Mouse (Mus musculus) heart, postnatal 0 days (tissue): ENCODE data around the gene Clcf1. TPM values are rescaled to one million over a fixed set of nuclear protein-coding genes. Genes with fewer than 3 reads are reported as not detected.

Experiments used
- ATAC-seq: fragments of 200-750 bp; cut with Nextera tagmentation; 2 replicates; pipeline ENCODE4 v1.8.0; 2017; ENCODE audit warnings: low read depth, moderate number of reproducible peaks, moderate library complexity; ENCODE audit not compliant: insufficient read depth
- DNase-seq: peaks from one replicate; pipeline ENCODE4 v3.0.0-alpha.2; 2016; ENCODE audit warnings: low spot score
- H3K27ac ChIP-seq: fragments of 300-500 bp; sonication (generic); 2 replicates; pipeline ENCODE4 v1.5.1; 2014; ENCODE audit warnings: low read depth, mild to moderate bottlenecking
- H3K27me3 ChIP-seq: fragments of 300-500 bp; sonication (generic); 2 replicates; pipeline ENCODE4 v1.6.1; 2014; ENCODE audit warnings: low read length, mixed read lengths; ENCODE audit not compliant: control insufficient read depth, insufficient read depth
- H3K36me3 ChIP-seq: fragments of 300-500 bp; sonication (generic); replicated peaks from 2 replicates; pipeline ENCODE4 v1.6.1; 2014; ENCODE audit warnings: low read length, mixed read lengths; ENCODE audit not compliant: control insufficient read depth, insufficient read depth
- H3K4me1 ChIP-seq: fragments of 300-500 bp; sonication (generic); 2 replicates; pipeline ENCODE4 v1.6.1; 2014; ENCODE audit warnings: antibody characterized with exemption; ENCODE audit not compliant: control insufficient read depth, insufficient read depth
- H3K4me2 ChIP-seq: fragments of 300-500 bp; sonication (generic); 2 replicates; pipeline ENCODE4 v1.6.1; 2014; ENCODE audit warnings: low read depth, mild to moderate bottlenecking, low read length, moderate library complexity
- H3K4me3 ChIP-seq: fragments of 300-500 bp; sonication (generic); 2 replicates; pipeline ENCODE4 v1.5.1; 2014; ENCODE audit warnings: low read depth, low read length
- H3K9ac ChIP-seq: fragments of 300-500 bp; sonication (generic); replicated peaks from 2 replicates; pipeline ENCODE4 v1.6.1; 2014; ENCODE audit warnings: low read depth, low read length, mixed read lengths
- H3K9me3 ChIP-seq: fragments of 300-500 bp; sonication (generic); replicated peaks from 2 replicates; pipeline ENCODE4 v1.6.1; 2016; ENCODE audit warnings: low read length; ENCODE audit not compliant: control insufficient read depth
- CTCF ChIP-seq: IDR thresholded peaks from 2 replicates; pipeline ENCODE4 v1.5.1; 2016; ENCODE audit warnings: antibody characterized with exemption, control low read depth, low read depth
- EP300 ChIP-seq: IDR thresholded peaks from 2 replicates; pipeline ENCODE4 v1.6.1; 2016; ENCODE audit warnings: antibody characterized with exemption, low read depth
- WGBS: fragments of 180-500 bp; shearing (Covaris S2); extraction: QIAGEN DNeasy Blood & Tissue Kit; methylation state at CpG from one replicate; pipeline ENCODE4 v1.1.7; 2014; 5-methylcytosine and 5-hydroxymethylcytosine counted together
- polyA plus RNA-seq: library from polyadenylated mRNA; unstranded; fragments of >200 nt; fragmentation: Nextera tagmentation; extraction: Ambion mirVana; gene quantifications from 2 replicates; pipeline ENCODE4 v1.2.1, GENCODE M21; 2015
- total RNA-seq: library from RNA; depleted of rRNA; stranded (reverse); fragments of >200 nt; gene quantifications from 2 replicates; pipeline ENCODE4 v1.2.3, GENCODE M21; 2014; ENCODE audit warnings: low replicate concordance

Clcf1 gene
- total and polyA plus RNA-seq, 2 experiments from 2014 or later, result 0.67 to 14.7 TPM

DNA sequence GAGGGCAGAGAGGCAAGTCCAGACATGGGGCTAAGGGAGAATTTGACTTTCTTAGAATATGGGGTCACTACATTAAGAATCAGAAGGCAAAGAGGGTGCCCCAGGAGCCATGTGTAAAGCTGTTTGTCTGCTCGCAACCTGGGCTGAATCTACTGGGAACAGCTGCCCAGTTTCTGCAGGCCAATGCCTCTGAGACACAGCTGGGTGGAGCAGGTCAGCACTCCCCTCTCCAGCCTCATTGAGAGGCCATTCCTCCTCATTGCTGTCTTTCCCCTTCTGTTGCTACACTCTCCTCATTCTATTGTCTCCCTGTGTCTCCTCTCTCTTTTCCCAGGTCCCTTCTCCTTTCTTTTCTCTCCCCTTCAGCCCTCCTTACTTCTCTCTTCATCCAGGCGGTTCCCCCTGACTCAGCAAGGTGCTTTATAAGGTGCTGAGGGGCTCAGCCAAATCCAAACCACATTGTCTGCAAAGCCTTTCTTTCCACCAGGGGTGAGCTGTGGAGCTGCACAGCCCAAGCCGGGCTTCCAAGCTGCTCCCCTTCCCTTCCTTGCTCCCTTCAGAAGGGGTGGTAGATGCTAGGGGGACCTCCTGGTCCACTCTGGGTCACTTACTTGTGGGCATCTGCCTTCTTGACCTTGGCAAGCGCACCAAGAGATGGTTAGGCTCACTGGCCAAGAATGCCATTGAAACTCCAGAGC, 2.0 kb upstream of the Clcf1 start:
- no peak overlapping the region for H3K27ac ChIP-seq

DNA sequence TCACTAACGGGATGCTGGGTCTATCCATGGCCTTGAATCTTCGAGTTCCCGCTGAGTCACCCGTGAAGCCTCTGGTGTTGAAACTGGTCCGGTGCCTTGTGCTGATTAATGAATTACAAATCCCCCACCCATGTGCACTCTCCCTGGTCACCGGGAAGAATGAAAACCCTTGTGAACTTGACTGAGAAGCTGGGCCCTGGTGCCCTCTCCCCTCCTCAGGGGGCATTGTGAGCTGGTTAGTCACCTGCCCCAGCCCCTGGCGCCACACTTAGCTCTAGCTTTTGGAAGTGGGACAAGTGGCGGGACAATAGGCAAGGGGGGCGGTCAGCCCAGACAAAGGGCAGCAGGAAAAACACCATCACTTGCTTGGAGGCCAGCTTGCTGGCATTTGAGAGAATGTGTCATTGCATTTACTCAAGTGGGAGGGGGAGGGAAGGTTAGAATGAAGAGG, 489 bp upstream of the Clcf1 start:
- Histone ChIP-seq H3K27me3 (peaks cover 42% of the 10 kb centered on the region), H3K4me3 (peak overlapping the region; percentile 61), H3K4me2 (peak overlapping the region; percentile 87), H3K36me3 (no peaks in the 10 kb centered on the region), H3K4me1 (peaks cover 16% of the 10 kb centered on the region), H3K9me3 (no peaks in the 10 kb centered on the region), H3K27ac (no peak overlapping the region; the same call in 1 of the 2 replicates), H3K9ac (no peak overlapping the region)
- WGBS, result 15% methylated on average over 9 of the region's 9 CpGs
- ATAC-seq, result no peak
- TF ChIP-seq CTCF (no peak), EP300 (no peak)
- no peak for DNase-seq

More for the DNA sequence above, 2.0 kb upstream of the Clcf1 start:
- Histone ChIP-seq H3K4me3 (no peak overlapping the region), H3K4me1 (peaks cover 16% of the 10 kb centered on the region), H3K36me3 (no peaks in the 10 kb centered on the region), H3K4me2 (no peak overlapping the region), H3K9ac (no peak overlapping the region), H3K27me3 (peaks cover 41% of the 10 kb centered on the region), H3K9me3 (no peaks in the 10 kb centered on the region)
- DNase-seq, result no peak
- TF ChIP-seq CTCF, result no peak
- TF ChIP-seq EP300, result no peak
- no peak for ATAC-seq
- 56% methylated on average over 4 of the region's 4 CpGs for WGBS

DNA sequence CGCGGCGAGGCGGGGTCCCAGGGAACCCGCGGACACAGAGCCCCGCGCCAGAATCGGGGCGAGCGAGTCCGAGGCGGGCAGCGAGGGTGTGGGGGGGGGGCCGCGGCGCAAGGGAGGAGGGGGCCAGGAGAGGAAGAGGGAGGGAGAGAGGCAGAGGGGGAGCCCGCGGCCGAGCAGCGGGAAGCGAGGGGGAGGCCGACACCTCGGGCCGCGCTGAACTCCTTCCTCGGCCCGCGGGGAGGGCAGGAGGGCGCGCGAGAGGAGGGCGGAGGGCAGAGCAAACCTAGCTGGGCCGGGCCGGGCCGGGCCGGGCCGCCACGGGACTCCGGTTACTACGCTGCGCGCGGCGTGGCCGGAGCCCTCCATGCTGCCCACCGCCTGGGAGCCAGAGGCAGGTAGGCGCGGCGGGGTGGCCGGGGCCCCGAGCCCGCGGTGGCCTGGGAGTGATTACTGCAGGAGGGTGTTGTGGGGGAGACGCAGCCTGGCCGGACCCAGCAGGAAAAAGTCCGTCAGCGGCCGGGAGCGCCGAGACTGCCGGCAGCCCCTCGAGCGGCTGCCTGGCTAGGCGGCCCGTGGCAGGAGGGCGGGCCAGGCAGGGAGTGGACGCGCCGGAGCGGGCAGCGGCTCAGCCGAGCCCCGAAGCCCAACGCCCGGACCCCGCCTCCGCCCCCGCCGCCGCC, 873 bp downstream of the Clcf1 start:
- Histone ChIP-seq H3K9ac (peak overlapping the region; percentile 61), H3K9me3 (no peaks in the 10 kb centered on the region), H3K27me3 (peaks cover 42% of the 10 kb centered on the region), H3K4me2 (peak overlapping the region; percentile 87), H3K4me1 (peaks cover 16% of the 10 kb centered on the region), H3K36me3 (no peaks in the 10 kb centered on the region), H3K27ac (peak overlapping the region; percentile 59), H3K4me3 (peak overlapping the region; percentile 61)
- under 1% methylated on average over 46 of the region's 81 CpGs for WGBS
- TF ChIP-seq EP300 (no peak), CTCF (no peak)
- ATAC-seq, result peak; percentile 30; the same call in 1 of the 2 replicates
- DNase-seq, result no peak

DNA sequence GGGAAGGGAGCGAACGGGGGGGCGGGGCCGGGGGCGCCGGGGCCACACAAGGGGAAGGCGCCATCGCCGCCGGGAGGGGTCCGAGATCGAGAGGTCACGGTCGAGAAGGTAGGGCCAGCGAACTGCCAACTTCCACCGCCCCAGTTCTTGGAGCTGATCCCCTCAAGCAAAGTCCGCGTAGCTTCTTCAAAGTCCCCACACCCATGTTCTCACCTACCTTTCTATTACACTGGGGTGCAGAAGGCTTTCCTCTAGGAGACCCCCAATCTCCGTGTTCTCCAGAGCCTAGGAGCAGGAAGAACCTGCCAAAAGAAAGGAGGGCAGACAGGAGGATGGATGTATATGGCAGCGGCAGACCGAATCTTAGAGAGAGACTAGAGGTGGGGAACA, 1.4 kb downstream of the Clcf1 start:
- ATAC-seq (no peak), DNase-seq (no peak)
- Histone ChIP-seq H3K4me1 (peaks cover 21% of the 10 kb centered on the region), H3K27ac (no peak overlapping the region), H3K9me3 (no peaks in the 10 kb centered on the region), H3K4me2 (peak overlapping the region; percentile 87), H3K27me3 (peaks cover 42% of the 10 kb centered on the region), H3K36me3 (no peaks in the 10 kb centered on the region), H3K9ac (peak overlapping the region; percentile 61), H3K4me3 (peak overlapping the region; percentile 61)
- no peak for TF ChIP-seq CTCF
- TF ChIP-seq EP300, result no peak
- 4% methylated on average over 11 of the region's 21 CpGs for WGBS

DNA sequence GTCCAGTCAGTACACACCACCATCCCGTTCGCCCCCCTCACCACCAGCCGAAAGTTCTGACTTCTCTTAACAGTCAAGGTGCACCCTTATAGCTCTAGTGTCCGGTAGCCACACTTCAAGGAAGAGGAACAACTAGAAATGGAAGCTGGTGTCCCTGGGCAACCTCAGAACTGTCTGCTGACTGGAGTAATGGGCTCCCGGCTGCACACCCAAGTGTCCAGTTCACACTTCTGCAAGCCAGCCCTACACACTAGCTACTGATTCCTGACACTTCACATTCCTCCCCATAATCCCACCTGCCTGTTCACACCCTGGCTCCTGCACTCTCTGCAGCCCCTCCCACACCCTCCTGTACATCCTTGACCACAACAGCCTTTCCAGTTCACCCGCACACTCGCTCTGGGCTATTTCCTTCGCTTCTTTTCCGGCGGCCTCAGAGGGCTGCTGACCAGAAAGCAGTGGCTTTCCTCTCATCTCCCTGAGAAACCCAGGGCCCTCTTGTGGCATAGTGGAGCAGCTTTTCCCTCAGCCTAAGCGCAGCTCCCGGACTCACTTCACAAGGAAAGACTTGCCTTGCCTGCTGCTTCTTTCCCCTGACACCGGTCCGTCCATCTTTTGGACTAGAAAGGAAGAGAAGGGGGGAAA, 2.1 kb downstream of the Clcf1 start:
- H3K9me3 ChIP-seq, result no peaks in the 10 kb centered on the region
- H3K9ac ChIP-seq, result no peak overlapping the region
- DNase-seq (peak; percentile 74), ATAC-seq (peak; percentile 45)
- peaks cover 42% of the 10 kb centered on the region for H3K27me3 ChIP-seq
- H3K4me3 ChIP-seq, result peak overlapping the region; percentile 9; the same call in 1 of the 2 replicates
- peak overlapping the region; percentile 87 for H3K4me2 ChIP-seq
- H3K27ac ChIP-seq, result peak overlapping the region; percentile 40; the same call in 1 of the 2 replicates
- 12% methylated on average over 14 of the region's 14 CpGs for WGBS
- H3K36me3 ChIP-seq, result no peaks in the 10 kb centered on the region
- peaks cover 28% of the 10 kb centered on the region for H3K4me1 ChIP-seq
- TF ChIP-seq CTCF (peak; percentile 50), EP300 (no peak)
